Mouse (Mus musculus): Measurements from ENCODE around the gene Olfr1126. TPM values are rescaled to one million over a fixed set of nuclear protein-coding genes. Genes with fewer than 3 reads are reported as not detected.
"Not testable (repeated sequence)": the region's sequence is repeated elsewhere in the genome, so short reads cannot be mapped to it uniquely, and the experiment has no call there.

The Olfr1126 gene
- not detected in 2 replicates for polyA plus RNA-seq (2014; fragmentation: Nextera tagmentation; extraction: Ambion mirVana)

DNA sequence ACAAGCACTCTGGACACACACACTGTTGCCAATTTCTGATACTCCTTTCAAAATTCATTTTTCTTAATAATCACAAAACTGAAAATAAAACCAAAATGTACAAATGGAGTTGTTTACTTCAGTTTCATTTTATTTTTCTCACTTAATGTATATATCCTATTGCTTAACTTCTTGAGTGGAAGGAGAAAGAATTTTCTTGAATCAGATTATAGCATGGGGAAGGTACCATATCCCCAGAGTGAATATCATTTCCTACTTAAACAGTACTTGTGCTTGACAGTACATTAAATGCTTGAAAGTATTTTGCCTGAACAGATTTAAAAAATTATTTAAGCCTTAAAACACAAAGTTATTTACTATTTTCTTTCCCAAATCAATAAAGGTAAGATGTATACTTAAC lies at the start of gene Olfr1126:
Olfr1126 (plus strand) TSS at position 301 of the 400 bp plus-strand sequence.
- Histone ChIP-seq H3K36me3 (ENCODE audit: control insufficient read depth, insufficient read depth, low read length) (no peaks in the 10 kb centered on the region), H3K9me3 (ENCODE audit: control insufficient read depth, low read depth, low read length) (no peaks in the 10 kb centered on the region), H3K4me3 (ENCODE audit: low read depth, low read length) (no peak within 1 kb of the TSS), H3K4me2 (replicated peaks; ENCODE audit: low read depth, low read length) (no peak within 1 kb of the TSS), H3K27me3 (ENCODE audit: control insufficient read depth, insufficient read depth, low read length) (no peaks in the 10 kb centered on the region), H3K9ac (replicated peaks; ENCODE audit: low read depth, low read length) (no peak within 1 kb of the TSS), H3K27ac (ENCODE audit: low read length) (no peak within 1 kb of the TSS), H3K4me1 (ENCODE audit: control insufficient read depth, insufficient read depth, low read length) (no peaks in the 10 kb centered on the region)
- no peak for ATAC-seq (ENCODE audit: insufficient number of reproducible peaks, insufficient read depth, low FRiP score, low read depth)

- WGBS = 73% methylated on average over 1 of the region's 1 CpGs
- no peak within 1 kb of the TSS for H3K9ac ChIP-seq (replicated peaks; ENCODE audit: low read depth, low read length)
- H3K36me3 ChIP-seq (ENCODE audit: control insufficient read depth, insufficient read depth, low read length) = no peaks in the 10 kb centered on the region
- no peak within 1 kb of the TSS for H3K27ac ChIP-seq (ENCODE audit: low read length)
- no peaks in the 10 kb centered on the region for H3K9me3 ChIP-seq (ENCODE audit: control insufficient read depth, low read depth, low read length)
- ATAC-seq (ENCODE audit: insufficient number of reproducible peaks, insufficient read depth, low FRiP score, low read depth) = no peak
- H3K4me3 ChIP-seq (ENCODE audit: low read depth, low read length) = no peak within 1 kb of the TSS
- H3K4me2 ChIP-seq (replicated peaks; ENCODE audit: low read depth, low read length) = no peak within 1 kb of the TSS
- H3K4me1 ChIP-seq (ENCODE audit: control insufficient read depth, insufficient read depth, low read length) = no peaks in the 10 kb centered on the region
- no peaks in the 10 kb centered on the region for H3K27me3 ChIP-seq (ENCODE audit: control insufficient read depth, insufficient read depth, low read length)
These were observed 37.4 kb upstream of the Olfr1126 start, which contains the start of gene Olfr1123 for GRCm38 (mm10) chr2:87416335-87416734. Gene Olfr1123, plus strand, starts transcription at chr2:87416635.

- no peak within 1 kb of the TSS for H3K4me2 ChIP-seq (replicated peaks; ENCODE audit: low read depth, low read length)
- H3K4me3 ChIP-seq (ENCODE audit: low read depth, low read length) = no peak within 1 kb of the TSS
- WGBS = 92% methylated on average over 1 of the region's 1 CpGs
- H3K27me3 ChIP-seq (ENCODE audit: control insufficient read depth, insufficient read depth, low read length) = no peaks in the 10 kb centered on the region
- ATAC-seq (ENCODE audit: insufficient number of reproducible peaks, insufficient read depth, low FRiP score, low read depth) = no peak
- no peak within 1 kb of the TSS for H3K9ac ChIP-seq (replicated peaks; ENCODE audit: low read depth, low read length)
- H3K27ac ChIP-seq (ENCODE audit: low read length) = no peak within 1 kb of the TSS
- H3K9me3 ChIP-seq (ENCODE audit: control insufficient read depth, low read depth, low read length) = no peaks in the 10 kb centered on the region
- H3K4me1 ChIP-seq (ENCODE audit: control insufficient read depth, insufficient read depth, low read length) = no peaks in the 10 kb centered on the region
- no peaks in the 10 kb centered on the region for H3K36me3 ChIP-seq (ENCODE audit: control insufficient read depth, insufficient read depth, low read length)
These were observed 23.8 kb upstream of the Olfr1126 start, which contains the start of gene Olfr1124 for GRCm38 (mm10) chr2:87429975-87430374. Gene Olfr1124, plus strand, starts transcription at chr2:87430275.

GRCm38 (mm10) chr2:87437731-87438130 lies 16.0 kb upstream of the Olfr1126 start:
- WGBS = 89% methylated on average over 16 of the region's 16 CpGs
- Histone ChIP-seq H3K27ac (ENCODE audit: low read length) (no peak overlapping the region), H3K9ac (replicated peaks; ENCODE audit: low read depth, low read length) (no peak overlapping the region), H3K9me3 (ENCODE audit: control insufficient read depth, low read depth, low read length) (no peaks in the 10 kb centered on the region), H3K27me3 (ENCODE audit: control insufficient read depth, insufficient read depth, low read length) (no peaks in the 10 kb centered on the region), H3K4me3 (ENCODE audit: low read depth, low read length) (no peak overlapping the region), H3K4me1 (ENCODE audit: control insufficient read depth, insufficient read depth, low read length) (no peaks in the 10 kb centered on the region), H3K4me2 (replicated peaks; ENCODE audit: low read depth, low read length) (no peak overlapping the region), H3K36me3 (ENCODE audit: control insufficient read depth, insufficient read depth, low read length) (no peaks in the 10 kb centered on the region)
- no peak for ATAC-seq (ENCODE audit: insufficient number of reproducible peaks, insufficient read depth, low FRiP score, low read depth)

- ATAC-seq (ENCODE audit: insufficient number of reproducible peaks, insufficient read depth, low FRiP score, low read depth) = no peak
- H3K27ac ChIP-seq (ENCODE audit: low read length) = no peak overlapping the region
- H3K4me3 ChIP-seq (ENCODE audit: low read depth, low read length) = no peak overlapping the region
- no peak overlapping the region for H3K9ac ChIP-seq (replicated peaks; ENCODE audit: low read depth, low read length)
- WGBS = 92% methylated on average over 4 of the region's 4 CpGs
- H3K4me1 ChIP-seq (ENCODE audit: control insufficient read depth, insufficient read depth, low read length) = no peaks in the 10 kb centered on the region
- H3K27me3 ChIP-seq (ENCODE audit: control insufficient read depth, insufficient read depth, low read length) = no peaks in the 10 kb centered on the region
- H3K36me3 ChIP-seq (ENCODE audit: control insufficient read depth, insufficient read depth, low read length) = no peaks in the 10 kb centered on the region
- H3K9me3 ChIP-seq (ENCODE audit: control insufficient read depth, low read depth, low read length) = no peaks in the 10 kb centered on the region
- no peak overlapping the region for H3K4me2 ChIP-seq (replicated peaks; ENCODE audit: low read depth, low read length)
These were observed 8.0 kb downstream of the Olfr1126 start for GRCm38 (mm10) chr2:87461769-87462168.

GRCm38 (mm10) chr2:87480207-87480606 lies 26.4 kb downstream of the Olfr1126 start:
- Histone ChIP-seq H3K4me1 (ENCODE audit: control insufficient read depth, insufficient read depth, low read length) (no peaks in the 10 kb centered on the region), H3K4me3 (ENCODE audit: low read depth, low read length) (no peak overlapping the region), H3K27ac (ENCODE audit: low read length) (no peak overlapping the region), H3K9me3 (ENCODE audit: control insufficient read depth, low read depth, low read length) (no peaks in the 10 kb centered on the region), H3K4me2 (replicated peaks; ENCODE audit: low read depth, low read length) (no peak overlapping the region), H3K36me3 (ENCODE audit: control insufficient read depth, insufficient read depth, low read length) (no peaks in the 10 kb centered on the region), H3K9ac (replicated peaks; ENCODE audit: low read depth, low read length) (no peak overlapping the region), H3K27me3 (ENCODE audit: control insufficient read depth, insufficient read depth, low read length) (no peaks in the 10 kb centered on the region)
- ATAC-seq (ENCODE audit: insufficient number of reproducible peaks, insufficient read depth, low FRiP score, low read depth) = no peak

- Histone ChIP-seq H3K4me1 (ENCODE audit: control insufficient read depth, insufficient read depth, low read length) (no peaks in the 10 kb centered on the region), H3K4me2 (replicated peaks; ENCODE audit: low read depth, low read length) (no peak overlapping the region), H3K9me3 (ENCODE audit: control insufficient read depth, low read depth, low read length) (no peaks in the 10 kb centered on the region), H3K4me3 (ENCODE audit: low read depth, low read length) (no peak overlapping the region), H3K36me3 (ENCODE audit: control insufficient read depth, insufficient read depth, low read length) (no peaks in the 10 kb centered on the region), H3K9ac (replicated peaks; ENCODE audit: low read depth, low read length) (no peak overlapping the region), H3K27me3 (ENCODE audit: control insufficient read depth, insufficient read depth, low read length) (no peaks in the 10 kb centered on the region), H3K27ac (ENCODE audit: low read length) (no peak overlapping the region)
- no peak for ATAC-seq (ENCODE audit: insufficient number of reproducible peaks, insufficient read depth, low FRiP score, low read depth)
- 73% methylated on average over 4 of the region's 4 CpGs for WGBS
These were observed 27.4 kb downstream of the Olfr1126 start for GRCm38 (mm10) chr2:87481158-87481557.

DNA sequence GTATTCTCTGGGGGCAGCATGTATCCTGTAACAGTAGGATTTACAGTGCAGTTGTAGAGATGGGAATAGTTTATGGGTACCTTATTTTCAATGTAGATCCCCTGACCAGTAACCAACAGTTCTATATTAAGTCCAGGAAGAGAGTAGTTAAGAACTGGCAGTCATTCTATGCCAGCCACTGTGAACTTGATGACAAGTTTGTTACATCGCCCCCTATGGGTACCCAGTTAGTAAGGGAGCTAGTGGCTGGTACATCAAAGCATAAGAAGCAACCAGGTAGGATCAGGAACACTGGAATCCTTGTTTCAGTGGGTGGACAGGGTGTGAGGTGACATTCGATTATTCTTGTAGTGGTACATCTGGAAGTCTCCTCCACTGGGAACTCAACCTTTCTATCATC lies 28.5 kb downstream of the Olfr1126 start:
- Histone ChIP-seq H3K9me3 (ENCODE audit: control insufficient read depth, low read depth, low read length) (no peaks in the 10 kb centered on the region), H3K4me1 (ENCODE audit: control insufficient read depth, insufficient read depth, low read length) (no peaks in the 10 kb centered on the region), H3K36me3 (ENCODE audit: control insufficient read depth, insufficient read depth, low read length) (no peaks in the 10 kb centered on the region), H3K27me3 (ENCODE audit: control insufficient read depth, insufficient read depth, low read length) (no peaks in the 10 kb centered on the region), H3K9ac (replicated peaks; ENCODE audit: low read depth, low read length) (no peak overlapping the region), H3K27ac (ENCODE audit: low read length) (no peak overlapping the region), H3K4me3 (ENCODE audit: low read depth, low read length) (no peak overlapping the region), H3K4me2 (replicated peaks; ENCODE audit: low read depth, low read length) (no peak overlapping the region)
- no peak for ATAC-seq (ENCODE audit: insufficient number of reproducible peaks, insufficient read depth, low FRiP score, low read depth)
- 77% methylated on average over 2 of the region's 2 CpGs for WGBS

GRCm38 (mm10) chr2:87496993-87497392 lies 43.2 kb downstream of the Olfr1126 start, which contains the start of gene Pramel7:
Gene Pramel7, minus strand, starts transcription at chr2:87497093.
- not testable (repeated sequence) for ATAC-seq (ENCODE audit: insufficient number of reproducible peaks, insufficient read depth, low FRiP score, low read depth); H3K27me3 ChIP-seq (ENCODE audit: control insufficient read depth, insufficient read depth, low read length); H3K27ac ChIP-seq (ENCODE audit: low read length); H3K4me1 ChIP-seq (ENCODE audit: control insufficient read depth, insufficient read depth, low read length); H3K36me3 ChIP-seq (ENCODE audit: control insufficient read depth, insufficient read depth, low read length); H3K4me3 ChIP-seq (ENCODE audit: low read depth, low read length); H3K9me3 ChIP-seq (ENCODE audit: control insufficient read depth, low read depth, low read length); H3K4me2 ChIP-seq (replicated peaks; ENCODE audit: low read depth, low read length); H3K9ac ChIP-seq (replicated peaks; ENCODE audit: low read depth, low read length)
- WGBS = 90% methylated on average over 3 of the region's 5 CpGs
